Mouse (Mus musculus) yolk sac, embryonic 10.5 days (tissue): ENCODE results near the gene Gskip.
A peak's percentile ranks its signal among the peaks of the same experiment; 100 is the strongest.

Experiments
- DNase-seq: peaks from one replicate; pipeline ENCODE4 v3.0.0-alpha.2; 2017; ENCODE audit warnings: low spot score

The Gskip gene

GRCm38 (mm10) chr12:105722657-105723056 is 38.0 kb downstream of the Gskip start:
- DNase-seq, result peak; percentile 24

GRCm38 (mm10) chr12:105724616-105725015 is 40.0 kb downstream of the Gskip start:
- DNase-seq, result no peak

GRCm38 (mm10) chr12:105725736-105726135 is 41.1 kb downstream of the Gskip start:
- DNase-seq, result no peak

- DNase-seq, result no peak
These were observed 42.6 kb downstream of the Gskip start for GRCm38 (mm10) chr12:105727268-105727667.

- no peak for DNase-seq
These were observed 43.3 kb downstream of the Gskip start for GRCm38 (mm10) chr12:105727964-105728363.

GRCm38 (mm10) chr12:105730851-105731460 is 46.3 kb downstream of the Gskip start:
- DNase-seq, result peak; percentile 28

GRCm38 (mm10) chr12:105733370-105734159 is 48.9 kb downstream of the Gskip start:
- no peak for DNase-seq

GRCm38 (mm10) chr12:105735226-105735888 is 50.7 kb downstream of the Gskip start:
- no peak for DNase-seq

GRCm38 (mm10) chr12:105735889-105736251 is 51.2 kb downstream of the Gskip start:
- DNase-seq, result peak; percentile 40

GRCm38 (mm10) chr12:105738316-105739096 is 53.9 kb downstream of the Gskip start:
- no peak for DNase-seq

GRCm38 (mm10) chr12:105739656-105740055 is 55.0 kb downstream of the Gskip start:
- no peak for DNase-seq

- DNase-seq, result no peak
These were observed 63.5 kb downstream of the Gskip start for GRCm38 (mm10) chr12:105748114-105748513.
